ENCODE assay signal across 33 mouse cellular contexts in the genomic region with DNA sequence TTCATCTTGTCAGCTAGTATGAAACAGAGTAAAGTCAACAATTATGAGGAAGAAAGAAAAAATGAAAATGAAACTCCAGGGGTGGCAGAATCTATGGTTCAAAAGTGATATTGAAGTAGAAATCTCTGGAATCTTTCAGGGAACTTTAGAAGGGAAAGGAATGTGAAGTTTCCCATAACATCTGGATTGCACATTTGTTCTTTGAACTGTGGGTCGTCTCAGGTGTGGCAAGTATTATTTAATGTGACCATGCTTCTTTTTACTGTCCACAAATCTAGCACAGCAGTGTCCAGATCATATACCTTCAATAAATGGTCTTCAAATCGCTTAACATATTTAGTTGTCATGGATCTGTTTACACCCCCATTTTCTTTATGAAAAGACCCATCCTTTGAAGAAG.
DNase-seq lines count a peak whose midpoint lies in the region; ATAC-seq and TF ChIP-seq lines count a peak whose summit lies in the region.
"Had no signal": no experiment of that assay in that cellular context is flagged by ENCODE, and none has a peak within 500 bp of the region (broad histone marks: within the 10 kb centered on the region; RNA-seq: fewer than 3 reads in every experiment).

No protein-coding gene starts in this region.

- no peak for DNase-seq in CH12.LX (ENCODE audit: extremely low read depth)
- no peak for DNase-seq in limb, embryonic 10.5 days (ENCODE audit: low spot score)
- DNase-seq in left cerebral cortex, postnatal 4 days: no peak
- DNase-seq in adrenal gland, postnatal 10 days: no peak
- DNase-seq: adrenal gland, postnatal 36 days; cerebellum, adult 18-20 months; cerebellum, postnatal 14 days; forebrain, postnatal 0 days; gastrocnemius, postnatal 10 days; heart, adult 11 months; heart, postnatal 36 days; kidney, adult 8-10 months; layer of hippocampus, postnatal 36 days; lung, embryonic 14.5 days; lung, postnatal 14 days; right cerebral cortex, postnatal 4 days; thymus, adult 18-20 months; thymus, postnatal 36 days had no signal

- H3K27me3 ChIP-seq in CH12.LX (replicated peaks): no peaks in the 10 kb centered on the region
- no peaks in the 10 kb centered on the region for H3K27me3 ChIP-seq in embryonic facial prominence, embryonic 13.5 days
- no peaks in the 10 kb centered on the region for H3K27me3 ChIP-seq in limb, embryonic 10.5 days (ENCODE audit: low read depth, poor library complexity, severe bottlenecking)
- no peaks in the 10 kb centered on the region for H3K27me3 ChIP-seq in limb, embryonic 15.5 days
- H3K27me3 ChIP-seq: forebrain, embryonic 12.5 days; heart, embryonic 15.5 days; hindbrain, embryonic 12.5 days; intestine, embryonic 15.5 days; liver, embryonic 15.5 days; midbrain, embryonic 12.5 days; neural tube, embryonic 13.5 days had no signal

- dilution Hi-C loops in CH12.LX (cut with MboI; ENCODE audit: extremely low pct_ligation_motif_present, extremely low pct_unique_long_range_greater_than_20kb, low sequenced_read_pairs): no loop called here

- H3K4me3 ChIP-seq in CH12.LX (replicated peaks in 1 of 3; ENCODE audit: low read depth in 2 of 3, low read length in 2 of 3, poor library complexity in 1 of 3): peak overlapping the region in 1 of 3 experiments; percentile 19
- H3K4me3 ChIP-seq in embryonic facial prominence, embryonic 13.5 days: no peak overlapping the region
- H3K4me3 ChIP-seq in limb, embryonic 10.5 days: no peak overlapping the region
- H3K4me3 ChIP-seq in limb, embryonic 15.5 days: no peak overlapping the region
- H3K4me3 ChIP-seq: forebrain, embryonic 12.5 days; heart, embryonic 10.5 days; heart, embryonic 15.5 days; hindbrain, embryonic 12.5 days; intestine, embryonic 15.5 days; liver, embryonic 15.5 days; midbrain, embryonic 12.5 days; neural tube, embryonic 13.5 days had no signal

- H3K79me2 ChIP-seq in CH12.LX (replicated peaks; ENCODE audit: control insufficient read depth, extremely low read depth, insufficient read depth, poor library complexity, severe bottlenecking): no peaks in the 10 kb centered on the region

- H3K4me1 ChIP-seq in CH12.LX (ENCODE audit: control insufficient read depth in 1 of 2, insufficient read depth in 2 of 2): peaks cover 0 to 12% of the 10 kb centered on the region in 2 experiments; a peak in 2 of 4 replicates
- peaks cover 21% of the 10 kb centered on the region for H3K4me1 ChIP-seq in embryonic facial prominence, embryonic 13.5 days
- peaks cover 37% of the 10 kb centered on the region for H3K4me1 ChIP-seq in limb, embryonic 10.5 days
- H3K4me1 ChIP-seq in limb, embryonic 15.5 days: peaks cover 14% of the 10 kb centered on the region
- H3K4me1 ChIP-seq: forebrain, embryonic 12.5 days; heart, embryonic 15.5 days; hindbrain, embryonic 12.5 days; intestine, embryonic 15.5 days; liver, embryonic 15.5 days; midbrain, embryonic 12.5 days; neural tube, embryonic 13.5 days had no signal

- no peaks in the 10 kb centered on the region for H3K9me3 ChIP-seq in CH12.LX (replicated peaks; ENCODE audit: low read length)
- H3K9me3 ChIP-seq in embryonic facial prominence, embryonic 13.5 days: no peaks in the 10 kb centered on the region
- H3K9me3 ChIP-seq in limb, embryonic 10.5 days (replicated peaks): no peaks in the 10 kb centered on the region
- H3K9me3 ChIP-seq in limb, embryonic 15.5 days: no peaks in the 10 kb centered on the region
- H3K9me3 ChIP-seq: forebrain, embryonic 12.5 days; heart, embryonic 10.5 days; heart, embryonic 15.5 days; hindbrain, embryonic 12.5 days; intestine, embryonic 15.5 days; liver, embryonic 15.5 days; midbrain, embryonic 12.5 days; neural tube, embryonic 13.5 days had no signal

- TF ChIP-seq CTCF in CH12.LX (conservative IDR thresholded peaks at IDR 0.05 in 1 of 2, IDR thresholded peaks at IDR 0.05 in 1 of 2; ENCODE audit: low read depth in 2 of 2, low read length in 2 of 2): no peak

- no peak overlapping the region for H3K9ac ChIP-seq in CH12.LX (ENCODE audit: insufficient read depth, low read depth)
- no peak overlapping the region for H3K9ac ChIP-seq in embryonic facial prominence, embryonic 13.5 days
- H3K9ac ChIP-seq in limb, embryonic 15.5 days: no peak overlapping the region
- H3K9ac ChIP-seq: forebrain, embryonic 12.5 days; forebrain, postnatal 0 days; heart, embryonic 15.5 days; hindbrain, embryonic 12.5 days; intestine, embryonic 15.5 days; liver, embryonic 15.5 days; lung, embryonic 14.5 days; midbrain, embryonic 12.5 days; neural tube, embryonic 13.5 days had no signal

- intact Hi-C loops in left cerebral cortex, postnatal 4 days (cut with DNase I): no loop called here

- no peak for ATAC-seq in embryonic facial prominence, embryonic 13.5 days (ENCODE audit: insufficient number of reproducible peaks, insufficient read depth, low FRiP score, low TSS enrichment, low read depth)
- no peak for ATAC-seq in limb, embryonic 15.5 days (ENCODE audit: insufficient number of reproducible peaks, low FRiP score, low TSS enrichment, low read depth)
- no peak for ATAC-seq in megakaryocyte progenitor cell, adult 5-6 weeks (replicated peaks; ENCODE audit: poor library complexity)
- ATAC-seq: CD4-positive, CD25-positive, alpha-beta regulatory T cell, adult 4 months; forebrain, postnatal 0 days; hindbrain, postnatal 0 days; intestine, embryonic 15.5 days had no signal

- 32% methylated on average over 2 of the region's 2 CpGs for WGBS in embryonic facial prominence, embryonic 13.5 days
- WGBS in limb, embryonic 10.5 days: 38% methylated on average over 2 of the region's 2 CpGs
- 18% methylated on average over 2 of the region's 2 CpGs for WGBS in limb, embryonic 15.5 days

- peak overlapping the region; percentile 50 for H3K4me2 ChIP-seq in CH12.LX (ENCODE audit: insufficient read depth, low read depth, poor library complexity, severe bottlenecking)
- H3K4me2 ChIP-seq in embryonic facial prominence, embryonic 13.5 days: no peak overlapping the region
- no peak overlapping the region for H3K4me2 ChIP-seq in limb, embryonic 15.5 days
- H3K4me2 ChIP-seq: forebrain, embryonic 12.5 days; heart, embryonic 15.5 days; hindbrain, embryonic 12.5 days; intestine, embryonic 15.5 days; liver, embryonic 15.5 days; lung, embryonic 14.5 days; midbrain, embryonic 12.5 days; neural tube, embryonic 13.5 days had no signal

- H3K27ac ChIP-seq in CH12.LX (ENCODE audit: insufficient read depth, low read depth): no peak overlapping the region
- peak overlapping the region; percentile 35 for H3K27ac ChIP-seq in embryonic facial prominence, embryonic 13.5 days
- H3K27ac ChIP-seq in limb, embryonic 10.5 days: peak overlapping the region; percentile 77
- peak overlapping the region; percentile 54 for H3K27ac ChIP-seq in limb, embryonic 15.5 days
- H3K27ac ChIP-seq: forebrain, embryonic 12.5 days; heart, embryonic 10.5 days; heart, embryonic 15.5 days; hindbrain, embryonic 12.5 days; hindbrain, postnatal 0 days; intestine, embryonic 15.5 days; kidney, postnatal 0 days; liver, embryonic 15.5 days; midbrain, embryonic 12.5 days; neural tube, embryonic 13.5 days; stomach, postnatal 0 days had no signal

- in situ Hi-C loops in CH12.LX (cut with MboI; ENCODE audit: low pct_ligation_motif_present, low pct_unique_long_range_greater_than_20kb, low sequenced_read_pairs): no loop called here

- no peak; the same call in 1 of the 2 replicates for TF ChIP-seq EP300 in CH12.LX (IDR thresholded peaks at IDR 0.05; ENCODE audit: low read length)

- TF ChIP-seq POLR2A in CH12.LX (IDR thresholded peaks at IDR 0.05; ENCODE audit: low read depth, low read length): no peak

- TF ChIP-seq RAD21 in CH12.LX (IDR thresholded peaks at IDR 0.05; ENCODE audit: low read depth, low read length): no peak

- H3K36me3 ChIP-seq in CH12.LX (replicated peaks in 1 of 2; ENCODE audit: control insufficient read depth in 1 of 2, insufficient read depth in 1 of 2, low read length in 1 of 2): no peaks in the 10 kb centered on the region
- no peaks in the 10 kb centered on the region for H3K36me3 ChIP-seq in embryonic facial prominence, embryonic 13.5 days
- H3K36me3 ChIP-seq in limb, embryonic 10.5 days: no peaks in the 10 kb centered on the region
- H3K36me3 ChIP-seq in limb, embryonic 15.5 days: no peaks in the 10 kb centered on the region
- H3K36me3 ChIP-seq: forebrain, embryonic 12.5 days; heart, embryonic 10.5 days; heart, embryonic 15.5 days; hindbrain, embryonic 12.5 days; intestine, embryonic 15.5 days; liver, embryonic 15.5 days; midbrain, embryonic 12.5 days; neural tube, embryonic 13.5 days had no signal

TF ChIP-seq in CH12.LX, 34 proteins besides CTCF, POLR2A, EP300 and RAD21:
- TF ChIP-seq SMC3 (IDR thresholded peaks at IDR 0.05; ENCODE audit: low read depth, low read length) (no peak), CHD1 (IDR thresholded peaks at IDR 0.05; ENCODE audit: low read depth, low read length) (no peak), MEF2A (IDR thresholded peaks at IDR 0.05; ENCODE audit: borderline replicate concordance, low read depth, low read length) (no peak), ZC3H11A (IDR thresholded peaks at IDR 0.05; ENCODE audit: low read depth, low read length) (no peak), MAFK (IDR thresholded peaks at IDR 0.05; ENCODE audit: insufficient replicate concordance, low read length) (no peak), KAT2A (IDR thresholded peaks at IDR 0.05; ENCODE audit: insufficient replicate concordance, low read length) (no peak), GABPA (IDR thresholded peaks at IDR 0.05; ENCODE audit: insufficient replicate concordance, low read depth, low read length) (no peak), PAX5 (IDR thresholded peaks at IDR 0.05; ENCODE audit: low read length) (no peak), UBTF (IDR thresholded peaks at IDR 0.05; ENCODE audit: low read depth, low read length) (no peak), ZKSCAN1 (IDR thresholded peaks at IDR 0.05; ENCODE audit: borderline replicate concordance, low read depth, low read length) (no peak), POLR2AphosphoS2 (IDR thresholded peaks at IDR 0.05; ENCODE audit: low read depth, low read length) (no peak), TCF12 (IDR thresholded peaks at IDR 0.05; ENCODE audit: low read depth, low read length) (no peak), MAZ (IDR thresholded peaks at IDR 0.05; ENCODE audit: low read depth, low read length) (no peak)
